Mouse (Mus musculus): ENCODE measurements around the gene Ntrk2. TPM values are rescaled to one million over a fixed set of nuclear protein-coding genes. Genes with fewer than 3 reads are reported as not detected.

The Ntrk2 gene
- polyA plus RNA-seq, 1 experiment = 204 TPM

- 0% methylated on average over 1 of the region's 1 CpGs for WGBS
- peaks cover 3% of the 10 kb centered on the region; the same call in 1 of the 2 replicates for H3K4me1 ChIP-seq (ENCODE audit: control insufficient read depth, insufficient read depth, low read length)
Observed at GRCm38 (mm10) chr13:58803882-58804281, 2.5 kb upstream of the Ntrk2 start.

DNA sequence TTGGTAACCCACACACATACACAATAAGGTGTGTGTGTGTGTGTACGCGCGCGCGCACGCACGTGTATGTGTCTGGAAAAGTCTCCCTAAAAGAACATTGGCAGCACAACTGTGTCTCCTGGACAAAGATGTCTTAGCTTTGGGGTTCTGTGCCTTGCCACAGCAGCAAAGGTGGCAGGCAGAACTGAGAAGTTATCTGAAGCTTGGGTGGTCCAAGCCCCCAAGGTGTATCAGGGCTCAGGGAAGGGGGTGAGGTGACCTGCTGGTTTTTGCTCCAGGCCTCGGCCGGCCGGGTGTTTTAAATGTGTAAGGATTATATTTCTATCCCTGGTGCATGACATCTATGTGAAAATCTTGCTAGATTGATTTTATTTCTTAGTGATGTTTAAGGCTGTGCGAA lies 536 bp upstream of the Ntrk2 start:
- 84% methylated on average over 11 of the region's 11 CpGs for WGBS
- Histone ChIP-seq H3K4me3 (ENCODE audit: insufficient read depth, low read depth, low read length) (no peak overlapping the region), H3K4me1 (ENCODE audit: control insufficient read depth, insufficient read depth, low read length) (peaks cover 3% of the 10 kb centered on the region; the same call in 1 of the 2 replicates), H3K27ac (ENCODE audit: insufficient read depth, low read depth, low read length) (no peak overlapping the region)
- TF ChIP-seq POLR2A (IDR thresholded peaks at IDR 0.05; ENCODE audit: insufficient read depth, low read depth, low read length) (no peak), CTCF (IDR thresholded peaks at IDR 0.05; ENCODE audit: insufficient read depth, low read depth, low read length) (no peak)

More at GRCm38 (mm10) chr13:58803882-58804281, 2.5 kb upstream of the Ntrk2 start:
- Histone ChIP-seq H3K27ac (ENCODE audit: insufficient read depth, low read depth, low read length) (no peak overlapping the region), H3K4me3 (ENCODE audit: insufficient read depth, low read depth, low read length) (no peak overlapping the region)
- TF ChIP-seq POLR2A (IDR thresholded peaks at IDR 0.05; ENCODE audit: insufficient read depth, low read depth, low read length) = no peak

DNA sequence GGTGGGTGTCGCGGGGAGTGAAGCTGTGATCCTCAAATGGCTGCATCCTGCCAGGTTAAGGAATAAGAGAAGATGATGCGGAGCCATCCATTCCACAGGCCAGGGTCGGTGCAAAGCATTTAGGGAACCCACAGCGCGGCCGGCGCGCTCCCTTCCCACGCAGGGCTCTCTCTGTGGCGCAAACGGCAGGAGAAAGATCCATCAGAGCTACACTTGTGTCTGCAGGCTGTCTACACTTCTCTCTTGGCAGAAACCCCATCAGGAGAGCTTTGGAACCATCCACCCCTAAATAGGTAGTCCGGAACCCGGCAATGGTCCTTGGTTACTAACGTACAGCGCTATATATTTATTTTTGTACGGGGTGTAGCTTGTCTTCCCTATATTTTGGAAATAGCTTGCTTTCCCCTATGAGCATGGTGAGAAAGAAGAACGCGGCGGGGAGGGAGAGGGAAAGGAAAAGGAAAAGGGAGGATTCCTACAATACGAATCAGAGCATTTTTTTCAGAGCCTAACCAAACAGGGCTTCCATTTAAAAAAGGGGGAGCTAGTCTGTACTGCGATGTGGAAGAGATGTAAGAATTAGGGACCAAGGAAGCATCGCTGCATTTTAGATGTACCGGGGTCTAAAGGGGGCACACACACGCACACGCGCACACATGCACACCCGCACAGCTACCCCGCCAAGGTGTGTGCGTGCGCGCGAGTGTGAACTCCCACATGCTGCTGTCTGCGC lies 693 bp downstream of the Ntrk2 start:
- peak overlapping the region; percentile 88 for H3K4me3 ChIP-seq (ENCODE audit: insufficient read depth, low read depth, low read length)
- TF ChIP-seq POLR2A (IDR thresholded peaks at IDR 0.05; ENCODE audit: insufficient read depth, low read depth, low read length) = no peak
- TF ChIP-seq CTCF (IDR thresholded peaks at IDR 0.05; ENCODE audit: insufficient read depth, low read depth, low read length) = no peak
- under 1% methylated on average over 34 of the region's 34 CpGs for WGBS

GRCm38 (mm10) chr13:58807629-58808363 lies 1.4 kb downstream of the Ntrk2 start:
- Histone ChIP-seq H3K27ac (ENCODE audit: insufficient read depth, low read depth, low read length) (peak overlapping the region; percentile 96), H3K4me1 (ENCODE audit: control insufficient read depth, insufficient read depth, low read length) (peaks cover 5% of the 10 kb centered on the region; the same call in 1 of the 2 replicates), H3K4me3 (ENCODE audit: insufficient read depth, low read depth, low read length) (peak overlapping the region; percentile 88)
- WGBS = under 1% methylated on average over 50 of the region's 50 CpGs
- TF ChIP-seq CTCF (IDR thresholded peaks at IDR 0.05; ENCODE audit: insufficient read depth, low read depth, low read length) (no peak), POLR2A (IDR thresholded peaks at IDR 0.05; ENCODE audit: insufficient read depth, low read depth, low read length) (peak; percentile 93)

More for the DNA sequence above, 693 bp downstream of the Ntrk2 start:
- Histone ChIP-seq H3K27ac (ENCODE audit: insufficient read depth, low read depth, low read length) (peak overlapping the region; percentile 96), H3K4me1 (ENCODE audit: control insufficient read depth, insufficient read depth, low read length) (peaks cover 3% of the 10 kb centered on the region; the same call in 1 of the 2 replicates)

DNA sequence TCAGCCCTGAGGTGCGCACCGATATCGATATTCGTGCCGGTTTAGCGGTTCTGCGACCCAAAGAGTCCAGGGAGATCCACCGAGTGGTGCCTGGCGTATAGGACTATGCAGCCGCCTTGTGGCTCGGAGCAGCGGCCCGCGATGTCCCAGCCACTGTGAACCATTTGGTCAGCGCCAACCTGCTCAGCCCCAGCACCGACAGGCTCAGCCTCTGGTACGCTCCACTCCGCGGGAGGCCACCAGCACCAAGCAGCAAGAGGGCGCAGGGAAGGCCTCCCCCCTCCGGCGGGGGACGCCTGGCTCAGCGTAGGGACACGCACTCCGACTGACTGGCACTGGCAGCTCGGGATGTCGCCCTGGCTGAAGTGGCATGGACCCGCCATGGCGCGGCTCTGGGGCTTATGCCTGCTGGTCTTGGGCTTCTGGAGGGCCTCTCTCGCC lies 2.0 kb downstream of the Ntrk2 start:
- WGBS = under 1% methylated on average over 32 of the region's 32 CpGs
- H3K4me1 ChIP-seq (ENCODE audit: control insufficient read depth, insufficient read depth, low read length) = peaks cover 5% of the 10 kb centered on the region
- peak overlapping the region; percentile 96 for H3K27ac ChIP-seq (ENCODE audit: insufficient read depth, low read depth, low read length)
- no peak for TF ChIP-seq POLR2A (IDR thresholded peaks at IDR 0.05; ENCODE audit: insufficient read depth, low read depth, low read length)
- no peak for TF ChIP-seq CTCF (IDR thresholded peaks at IDR 0.05; ENCODE audit: insufficient read depth, low read depth, low read length)
- peak overlapping the region; percentile 88 for H3K4me3 ChIP-seq (ENCODE audit: insufficient read depth, low read depth, low read length)

DNA sequence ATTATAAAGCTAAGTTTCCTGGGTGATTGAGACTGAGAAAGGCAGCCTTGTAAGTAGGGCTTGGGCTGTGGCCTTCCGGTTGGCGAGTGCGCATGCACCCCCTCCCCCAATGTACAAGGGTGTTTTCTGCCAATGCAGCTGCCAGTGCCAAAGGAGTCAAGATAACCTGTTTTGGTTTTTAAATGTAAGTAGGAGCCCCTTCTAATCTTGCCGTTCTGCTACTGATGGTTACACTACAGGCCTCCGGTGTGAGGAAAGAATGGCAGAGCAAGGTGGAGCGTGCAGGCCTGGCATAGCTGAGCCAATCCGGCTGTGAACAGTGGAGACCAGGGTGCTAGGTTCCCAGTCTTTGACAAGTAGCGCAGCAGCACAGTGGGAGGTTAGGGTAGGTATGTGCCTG lies 3.6 kb downstream of the Ntrk2 start:
- TF ChIP-seq CTCF (IDR thresholded peaks at IDR 0.05; ENCODE audit: insufficient read depth, low read depth, low read length) (no peak), POLR2A (IDR thresholded peaks at IDR 0.05; ENCODE audit: insufficient read depth, low read depth, low read length) (no peak)
- WGBS = 16% methylated on average over 8 of the region's 8 CpGs
- Histone ChIP-seq H3K27ac (ENCODE audit: insufficient read depth, low read depth, low read length) (peak overlapping the region; percentile 75), H3K4me1 (ENCODE audit: control insufficient read depth, insufficient read depth, low read length) (peaks cover 16% of the 10 kb centered on the region), H3K4me3 (ENCODE audit: insufficient read depth, low read depth, low read length) (peak overlapping the region; percentile 67)

- Histone ChIP-seq H3K4me1 (ENCODE audit: control insufficient read depth, insufficient read depth, low read length) (peaks cover 10% of the 10 kb centered on the region), H3K4me3 (ENCODE audit: insufficient read depth, low read depth, low read length) (no peak overlapping the region), H3K27ac (ENCODE audit: insufficient read depth, low read depth, low read length) (no peak overlapping the region)
- WGBS = 64% methylated on average over 7 of the region's 7 CpGs
- TF ChIP-seq POLR2A (IDR thresholded peaks at IDR 0.05; ENCODE audit: insufficient read depth, low read depth, low read length) (no peak), CTCF (IDR thresholded peaks at IDR 0.05; ENCODE audit: insufficient read depth, low read depth, low read length) (no peak)
Observed at GRCm38 (mm10) chr13:58824752-58825151, 18.4 kb downstream of the Ntrk2 start.

- TF ChIP-seq POLR2A (IDR thresholded peaks at IDR 0.05; ENCODE audit: insufficient read depth, low read depth, low read length) = no peak
- no peak for TF ChIP-seq CTCF (IDR thresholded peaks at IDR 0.05; ENCODE audit: insufficient read depth, low read depth, low read length)
- Histone ChIP-seq H3K27ac (ENCODE audit: insufficient read depth, low read depth, low read length) (no peak overlapping the region), H3K4me3 (ENCODE audit: insufficient read depth, low read depth, low read length) (no peak overlapping the region), H3K4me1 (ENCODE audit: control insufficient read depth, insufficient read depth, low read length) (peaks cover 13% of the 10 kb centered on the region)
- WGBS = 49% methylated on average over 14 of the region's 14 CpGs
Observed at GRCm38 (mm10) chr13:58826356-58827197, 20.2 kb downstream of the Ntrk2 start.

All from olfactory bulb, adult 2 months (tissue).